Mouse (Mus musculus): Measurements from ENCODE around the gene Cygb. TPM values are rescaled to one million over a fixed set of nuclear protein-coding genes. Genes with fewer than 3 reads are reported as not detected.

Gene Cygb
- polyA plus RNA-seq, 1 experiment from 2014 or later, result 14.7 TPM

- Histone ChIP-seq H3K27me3 (replicated peaks; ENCODE audit: control insufficient read depth, insufficient read depth, low read length) (peaks cover 12% of the 10 kb centered on the region), H3K36me3 (ENCODE audit: control insufficient read depth, insufficient read depth, low read length) (0 out of 2 replicates have a peak, but pooled peaks cover 3% of the 10 kb centered on the region), H3K9me3 (replicated peaks; ENCODE audit: control insufficient read depth, low read length) (no peaks in the 10 kb centered on the region), H3K27ac (ENCODE audit: low read depth, low read length) (no peak overlapping the region), H3K9ac (ENCODE audit: low read length) (no peak overlapping the region), H3K4me2 (ENCODE audit: low read length) (no peak overlapping the region), H3K4me3 (ENCODE audit: low read depth, low read length) (no peak overlapping the region), H3K4me1 (ENCODE audit: control insufficient read depth, insufficient read depth, low read length) (no peaks in the 10 kb centered on the region)
- no peak for ATAC-seq
- no peak for DNase-seq (ENCODE audit: low spot score)
- 94% methylated on average over 10 of the region's 10 CpGs for WGBS
These were observed 35.5 kb upstream of the Cygb start for GRCm38 (mm10) chr11:116689622-116690021.

DNA sequence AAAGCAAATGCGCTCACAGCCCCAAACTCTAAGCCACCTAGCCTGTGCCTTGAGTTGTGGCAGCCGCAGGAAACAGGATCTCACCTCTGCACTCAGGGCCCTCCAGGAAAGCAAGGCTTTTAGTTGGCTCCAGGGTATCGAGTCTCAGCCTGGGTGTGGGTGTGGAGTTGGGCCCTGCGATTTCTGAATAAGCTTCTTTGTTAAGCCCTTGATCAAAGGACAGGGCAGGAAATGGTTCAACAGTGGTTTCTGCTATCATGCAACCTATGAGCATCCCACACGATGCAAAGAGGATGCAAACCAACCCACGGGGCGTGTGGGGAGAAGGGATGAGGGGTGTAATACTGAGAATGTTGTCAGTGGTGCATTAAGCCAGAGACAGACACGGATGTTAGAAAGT is 33.8 kb upstream of the Cygb start:
- Histone ChIP-seq H3K9ac (ENCODE audit: low read length) (no peak overlapping the region), H3K27ac (ENCODE audit: low read depth, low read length) (no peak overlapping the region), H3K36me3 (ENCODE audit: control insufficient read depth, insufficient read depth, low read length) (0 out of 2 replicates have a peak, but pooled peaks cover 3% of the 10 kb centered on the region), H3K27me3 (replicated peaks; ENCODE audit: control insufficient read depth, insufficient read depth, low read length) (no peaks in the 10 kb centered on the region), H3K9me3 (replicated peaks; ENCODE audit: control insufficient read depth, low read length) (no peaks in the 10 kb centered on the region), H3K4me3 (ENCODE audit: low read depth, low read length) (no peak overlapping the region), H3K4me1 (ENCODE audit: control insufficient read depth, insufficient read depth, low read length) (no peaks in the 10 kb centered on the region), H3K4me2 (ENCODE audit: low read length) (no peak overlapping the region)
- WGBS, result 73% methylated on average over 8 of the region's 8 CpGs
- no peak for DNase-seq (ENCODE audit: low spot score)
- no peak for ATAC-seq

DNA sequence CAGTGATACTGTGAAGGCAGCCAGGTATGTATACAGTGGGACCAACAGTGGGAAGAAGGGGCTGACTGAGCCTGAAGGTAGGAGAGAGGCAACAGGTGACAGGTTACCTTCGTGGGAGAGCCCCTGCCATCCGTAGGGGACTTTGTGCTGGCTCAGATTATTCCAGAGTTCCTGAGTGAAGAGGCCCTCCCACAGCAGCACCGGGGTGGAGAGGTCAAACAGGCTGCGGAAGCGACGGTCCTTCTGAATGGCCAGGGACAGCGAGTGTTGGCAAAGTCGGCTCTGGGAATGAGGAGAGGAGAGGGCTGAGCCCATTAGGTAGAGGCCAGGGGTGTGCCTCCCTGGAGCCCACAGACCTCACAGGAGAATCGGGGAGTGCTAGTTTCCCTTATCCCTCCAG is 31.6 kb upstream of the Cygb start:
- H3K27me3 ChIP-seq (replicated peaks; ENCODE audit: control insufficient read depth, insufficient read depth, low read length), result no peaks in the 10 kb centered on the region
- peaks cover 17% of the 10 kb centered on the region; the same call in 1 of the 2 replicates for H3K36me3 ChIP-seq (ENCODE audit: control insufficient read depth, insufficient read depth, low read length)
- no peak overlapping the region for H3K27ac ChIP-seq (ENCODE audit: low read depth, low read length)
- H3K9ac ChIP-seq (ENCODE audit: low read length), result no peak overlapping the region
- H3K9me3 ChIP-seq (replicated peaks; ENCODE audit: control insufficient read depth, low read length), result no peaks in the 10 kb centered on the region
- H3K4me2 ChIP-seq (ENCODE audit: low read length), result no peak overlapping the region
- 83% methylated on average over 9 of the region's 9 CpGs for WGBS
- no peaks in the 10 kb centered on the region for H3K4me1 ChIP-seq (ENCODE audit: control insufficient read depth, insufficient read depth, low read length)
- DNase-seq (ENCODE audit: low spot score) (no peak), ATAC-seq (no peak)
- no peak overlapping the region for H3K4me3 ChIP-seq (ENCODE audit: low read depth, low read length)

DNA sequence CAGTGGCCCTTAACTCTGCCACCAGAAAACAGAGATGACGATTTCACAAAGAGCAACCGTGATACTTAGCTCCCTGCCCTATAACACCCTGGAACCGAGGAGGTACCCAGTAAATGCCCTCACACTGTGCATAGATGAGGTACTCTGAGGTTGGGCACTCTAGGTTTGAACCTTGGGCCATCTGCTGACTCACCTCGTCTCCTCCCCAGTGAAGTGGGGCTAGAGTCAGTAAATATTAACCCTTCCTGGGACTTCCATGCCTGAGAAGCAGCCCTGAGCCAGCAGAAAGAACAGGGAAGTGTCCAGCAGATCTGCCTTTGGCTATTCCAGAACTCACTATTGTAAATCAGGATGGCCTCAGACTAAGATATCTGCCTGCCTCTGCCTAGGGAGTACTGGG is 29.7 kb upstream of the Cygb start:
- Histone ChIP-seq H3K9me3 (replicated peaks; ENCODE audit: control insufficient read depth, low read length) (no peaks in the 10 kb centered on the region), H3K4me1 (ENCODE audit: control insufficient read depth, insufficient read depth, low read length) (no peaks in the 10 kb centered on the region), H3K27me3 (replicated peaks; ENCODE audit: control insufficient read depth, insufficient read depth, low read length) (no peaks in the 10 kb centered on the region), H3K4me3 (ENCODE audit: low read depth, low read length) (no peak overlapping the region), H3K9ac (ENCODE audit: low read length) (no peak overlapping the region), H3K4me2 (ENCODE audit: low read length) (no peak overlapping the region), H3K27ac (ENCODE audit: low read depth, low read length) (no peak overlapping the region), H3K36me3 (ENCODE audit: control insufficient read depth, insufficient read depth, low read length) (peaks cover 26% of the 10 kb centered on the region)
- WGBS, result 85% methylated on average over 4 of the region's 4 CpGs
- DNase-seq (ENCODE audit: low spot score) (no peak), ATAC-seq (no peak)

GRCm38 (mm10) chr11:116682501-116683144 is 28.5 kb upstream of the Cygb start:
- Histone ChIP-seq H3K36me3 (ENCODE audit: control insufficient read depth, insufficient read depth, low read length) (peaks cover 32% of the 10 kb centered on the region), H3K4me2 (ENCODE audit: low read length) (no peak overlapping the region), H3K4me1 (ENCODE audit: control insufficient read depth, insufficient read depth, low read length) (no peaks in the 10 kb centered on the region), H3K9ac (ENCODE audit: low read length) (no peak overlapping the region), H3K27ac (ENCODE audit: low read depth, low read length) (no peak overlapping the region), H3K4me3 (ENCODE audit: low read depth, low read length) (no peak overlapping the region), H3K9me3 (replicated peaks; ENCODE audit: control insufficient read depth, low read length) (no peaks in the 10 kb centered on the region), H3K27me3 (replicated peaks; ENCODE audit: control insufficient read depth, insufficient read depth, low read length) (no peaks in the 10 kb centered on the region)
- ATAC-seq, result no peak
- no peak for DNase-seq (ENCODE audit: low spot score)
- 86% methylated on average over 14 of the region's 14 CpGs for WGBS

DNA sequence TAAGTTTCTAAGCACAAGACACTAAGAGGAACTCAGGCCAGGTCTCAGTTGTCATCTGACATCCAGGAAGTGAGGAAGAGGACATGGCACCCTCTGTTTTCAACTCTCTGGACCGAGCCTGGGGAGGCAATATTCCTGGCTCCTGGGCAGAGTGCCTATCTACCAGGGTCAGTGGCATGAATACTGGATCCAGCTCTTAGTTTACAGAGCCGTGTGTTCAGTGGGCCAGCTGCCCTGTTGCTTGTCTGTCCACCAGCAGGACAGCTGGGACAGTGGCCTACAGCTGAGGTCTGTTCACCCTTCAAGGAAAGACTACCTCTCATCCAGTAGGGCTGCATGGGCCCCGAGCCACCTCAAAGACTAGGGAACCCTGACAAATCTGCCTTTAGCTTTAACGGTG is 27.0 kb upstream of the Cygb start:
- Histone ChIP-seq H3K27ac (ENCODE audit: low read depth, low read length) (no peak overlapping the region), H3K9me3 (replicated peaks; ENCODE audit: control insufficient read depth, low read length) (no peaks in the 10 kb centered on the region), H3K36me3 (ENCODE audit: control insufficient read depth, insufficient read depth, low read length) (peaks cover 47% of the 10 kb centered on the region), H3K9ac (ENCODE audit: low read length) (no peak overlapping the region), H3K4me2 (ENCODE audit: low read length) (no peak overlapping the region), H3K4me3 (ENCODE audit: low read depth, low read length) (no peak overlapping the region), H3K4me1 (ENCODE audit: control insufficient read depth, insufficient read depth, low read length) (no peaks in the 10 kb centered on the region), H3K27me3 (replicated peaks; ENCODE audit: control insufficient read depth, insufficient read depth, low read length) (no peaks in the 10 kb centered on the region)
- no peak for DNase-seq (ENCODE audit: low spot score)
- ATAC-seq, result no peak
- 78% methylated on average over 4 of the region's 4 CpGs for WGBS

DNA sequence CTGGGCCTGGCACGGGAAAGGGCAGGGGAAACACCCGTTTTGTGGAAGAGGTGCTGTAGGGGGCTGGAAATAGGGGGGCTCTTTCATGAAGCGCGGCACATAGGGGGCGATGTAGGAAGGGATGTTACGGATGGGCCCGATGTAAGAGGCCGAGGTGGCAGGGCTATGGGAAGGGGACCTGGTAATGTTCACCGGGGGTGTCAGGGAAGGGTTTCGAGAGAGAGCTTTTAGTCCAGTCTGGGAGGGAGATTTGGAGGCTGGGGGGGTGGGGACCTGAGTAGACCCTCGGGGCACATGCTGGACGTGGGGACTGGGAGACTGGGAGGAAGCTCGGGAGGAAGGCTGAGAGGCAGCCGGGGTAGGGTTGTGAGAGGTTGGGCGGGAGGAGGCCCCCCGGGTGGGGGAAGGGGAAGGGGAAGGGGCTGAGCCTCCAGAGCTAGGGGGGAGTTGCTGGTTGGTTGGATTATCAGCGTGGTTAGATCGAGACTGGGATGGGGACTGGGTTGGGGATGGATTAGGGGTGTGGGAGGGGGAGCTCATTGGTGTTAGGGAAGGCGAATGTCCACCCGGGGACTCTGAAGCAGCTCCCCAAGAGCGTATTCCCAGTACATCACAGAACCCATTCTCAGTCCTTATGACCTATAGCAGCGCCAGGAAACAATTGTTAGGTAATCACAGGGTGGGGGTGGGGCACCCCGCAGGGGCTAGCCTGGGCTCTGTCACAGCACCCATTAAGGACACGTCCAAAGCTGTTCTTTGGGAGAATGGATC is 26.4 kb upstream of the Cygb start:
- peaks cover 51% of the 10 kb centered on the region for H3K36me3 ChIP-seq (ENCODE audit: control insufficient read depth, insufficient read depth, low read length)
- DNase-seq (ENCODE audit: low spot score) (no peak), ATAC-seq (no peak)
- H3K4me1 ChIP-seq (ENCODE audit: control insufficient read depth, insufficient read depth, low read length), result no peaks in the 10 kb centered on the region
- no peak overlapping the region for H3K4me2 ChIP-seq (ENCODE audit: low read length)
- H3K9ac ChIP-seq (ENCODE audit: low read length), result no peak overlapping the region
- H3K4me3 ChIP-seq (ENCODE audit: low read depth, low read length), result no peak overlapping the region
- WGBS, result 77% methylated on average over 24 of the region's 24 CpGs
- no peaks in the 10 kb centered on the region for H3K9me3 ChIP-seq (replicated peaks; ENCODE audit: control insufficient read depth, low read length)
- H3K27me3 ChIP-seq (replicated peaks; ENCODE audit: control insufficient read depth, insufficient read depth, low read length), result no peaks in the 10 kb centered on the region
- no peak overlapping the region for H3K27ac ChIP-seq (ENCODE audit: low read depth, low read length)

- Histone ChIP-seq H3K9ac (ENCODE audit: low read length) (no peak overlapping the region), H3K27me3 (replicated peaks; ENCODE audit: control insufficient read depth, insufficient read depth, low read length) (no peaks in the 10 kb centered on the region), H3K4me2 (ENCODE audit: low read length) (no peak overlapping the region), H3K27ac (ENCODE audit: low read depth, low read length) (no peak overlapping the region), H3K4me3 (ENCODE audit: low read depth, low read length) (no peak overlapping the region), H3K36me3 (ENCODE audit: control insufficient read depth, insufficient read depth, low read length) (peaks cover 64% of the 10 kb centered on the region), H3K9me3 (replicated peaks; ENCODE audit: control insufficient read depth, low read length) (no peaks in the 10 kb centered on the region), H3K4me1 (ENCODE audit: control insufficient read depth, insufficient read depth, low read length) (no peaks in the 10 kb centered on the region)
- DNase-seq (ENCODE audit: low spot score) (no peak), ATAC-seq (no peak)
- 95% methylated on average over 6 of the region's 6 CpGs for WGBS
These were observed 25.0 kb upstream of the Cygb start for GRCm38 (mm10) chr11:116679148-116679547.
